Mouse (Mus musculus) midbrain, embryonic 10.5 days (tissue): ENCODE data around the gene Rpe65. TPM values are rescaled to one million over a fixed set of nuclear protein-coding genes. Genes with fewer than 3 reads are reported as not detected.

Experiments used
- DNase-seq: peaks from one replicate; pipeline ENCODE4 v3.0.0-alpha.2; 2017; ENCODE audit warnings: low spot score
- H3K27ac ChIP-seq: fragments of 300-500 bp; sonication (generic); replicated peaks from 2 replicates; pipeline ENCODE4 v1.5.1; 2016; ENCODE audit warnings: mild to moderate bottlenecking
- H3K27me3 ChIP-seq: fragments of 300-500 bp; sonication (generic); 2 replicates; pipeline ENCODE4 v1.6.1; 2016; ENCODE audit warnings: low read depth, mild to moderate bottlenecking; ENCODE audit not compliant: poor library complexity, severe bottlenecking
- H3K36me3 ChIP-seq: fragments of 300-500 bp; sonication (generic); 2 replicates; pipeline ENCODE4 v1.6.1; 2016; ENCODE audit warnings: mild to moderate bottlenecking, moderate library complexity
- H3K4me1 ChIP-seq: fragments of 300-500 bp; sonication (generic); 2 replicates; pipeline ENCODE4 v1.6.1; 2016
- H3K4me3 ChIP-seq: fragments of 300-500 bp; sonication (generic); 2 replicates; pipeline ENCODE4 v1.5.1; 2016; ENCODE audit warnings: mild to moderate bottlenecking, moderate library complexity
- H3K9me3 ChIP-seq: fragments of 300-500 bp; sonication (generic); replicated peaks from 2 replicates; pipeline ENCODE4 v1.6.1; 2016; ENCODE audit warnings: mild to moderate bottlenecking
- WGBS: fragments of 180-500 bp; shearing (Covaris S2); methylation state at CpG from one replicate; pipeline ENCODE4 v1.1.7; 2016; 5-methylcytosine and 5-hydroxymethylcytosine counted together
- polyA plus RNA-seq: library from polyadenylated mRNA; unstranded; fragments of >200 nt; fragmentation: Nextera tagmentation; extraction: Ambion mirVana; gene quantifications from 2 replicates; pipeline ENCODE4 v1.2.1, GENCODE M21; 2016

The Rpe65 gene
- polyA plus RNA-seq: not detected in 2 replicates

DNA sequence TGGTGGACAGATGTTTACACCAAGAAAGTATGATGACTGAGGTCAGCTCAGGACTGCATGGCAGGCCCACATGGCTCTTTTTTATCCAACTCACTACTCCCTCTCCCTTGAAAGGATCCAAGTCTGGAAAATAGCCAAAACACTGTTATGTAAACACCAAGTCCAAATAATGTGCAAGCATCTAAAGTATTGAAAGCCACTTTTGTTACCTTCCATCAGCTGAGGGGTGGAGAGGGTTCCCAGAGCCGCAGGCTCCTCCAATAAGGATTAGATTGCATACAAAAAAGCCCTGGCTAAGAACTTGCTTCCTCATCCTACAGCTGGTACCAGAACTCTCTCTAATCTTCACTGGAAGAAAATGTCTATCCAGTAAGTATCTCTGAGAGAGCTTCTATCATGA lies at the start of gene Rpe65:
Gene Rpe65, plus strand, starts transcription at position 301 of the 400 bp plus-strand sequence.
- H3K4me1 ChIP-seq: no peaks in the 10 kb centered on the region
- H3K9me3 ChIP-seq: no peaks in the 10 kb centered on the region
- H3K27ac ChIP-seq: no peak within 1 kb of the TSS
- DNase-seq: no peak
- no peaks in the 10 kb centered on the region for H3K27me3 ChIP-seq
- no peaks in the 10 kb centered on the region for H3K36me3 ChIP-seq
- no peak within 1 kb of the TSS for H3K4me3 ChIP-seq
- WGBS: 79% methylated on average over 1 of the region's 1 CpGs

DNA sequence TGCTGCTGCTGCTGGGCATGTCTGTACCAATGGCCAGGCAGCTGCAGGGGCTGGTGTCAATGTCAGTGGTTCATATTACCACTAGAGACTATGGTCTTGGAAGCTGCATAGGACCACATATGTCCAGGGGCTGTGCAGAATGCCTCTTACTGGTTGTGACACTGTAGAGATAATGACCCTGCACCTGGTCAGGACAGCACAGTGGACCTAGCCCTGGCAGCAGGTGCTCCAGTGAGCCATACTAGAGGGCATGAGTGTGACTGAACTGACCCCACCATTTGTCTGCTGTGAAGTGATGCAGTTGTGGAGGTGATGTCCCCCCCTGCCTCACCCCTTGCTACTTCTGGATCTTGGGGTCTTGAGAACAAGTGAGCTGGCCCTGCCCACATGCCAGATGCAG lies 48.8 kb upstream of the Rpe65 start:
- H3K4me1 ChIP-seq: no peaks in the 10 kb centered on the region
- H3K4me3 ChIP-seq: no peak overlapping the region
- no peak overlapping the region for H3K27ac ChIP-seq
- H3K36me3 ChIP-seq: no peaks in the 10 kb centered on the region
- no peaks in the 10 kb centered on the region for H3K9me3 ChIP-seq
- H3K27me3 ChIP-seq: no peaks in the 10 kb centered on the region
- no peak for DNase-seq

DNA sequence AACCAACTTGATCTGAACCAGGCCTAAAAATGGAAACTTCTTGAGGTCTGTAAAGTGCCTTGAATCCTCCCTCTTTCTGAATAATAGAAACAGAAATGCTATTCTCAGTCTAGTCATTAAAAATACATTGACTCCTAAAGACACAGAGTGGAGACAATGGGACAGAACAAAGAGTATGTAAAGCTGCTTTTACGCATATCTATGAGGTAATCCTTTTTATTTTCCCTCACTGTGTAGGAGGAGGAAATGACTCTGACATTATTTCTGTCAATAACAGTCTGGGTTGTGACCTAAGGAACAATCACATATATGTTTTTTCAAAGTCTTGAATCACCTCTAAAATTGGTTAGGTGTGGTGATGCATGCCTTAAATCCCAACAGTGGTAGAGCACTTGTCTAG lies 16.0 kb downstream of the Rpe65 start:
- DNase-seq: no peak
- Histone ChIP-seq H3K27ac (no peak overlapping the region), H3K4me1 (no peaks in the 10 kb centered on the region), H3K9me3 (no peaks in the 10 kb centered on the region), H3K36me3 (no peaks in the 10 kb centered on the region), H3K4me3 (no peak overlapping the region), H3K27me3 (no peaks in the 10 kb centered on the region)
- 81% methylated on average over 1 of the region's 1 CpGs for WGBS

DNA sequence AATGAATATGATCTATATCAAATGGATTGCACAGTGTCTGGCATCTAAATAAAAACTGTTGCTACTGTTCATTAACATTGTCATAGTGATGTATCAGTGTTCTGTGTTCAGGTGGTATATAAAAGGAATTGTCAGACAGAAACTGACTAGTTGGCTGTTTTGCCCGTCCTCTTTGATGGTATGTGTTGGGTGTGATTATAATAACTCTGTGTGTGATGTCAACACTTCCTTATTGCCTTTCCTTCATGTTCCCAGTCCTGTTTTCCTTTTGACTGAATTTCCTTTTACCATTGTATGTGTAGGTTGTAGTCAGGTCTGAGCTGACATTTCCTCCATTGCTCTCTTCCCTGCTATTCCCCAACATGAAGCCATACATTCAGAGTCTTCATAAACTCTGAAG lies 22.1 kb downstream of the Rpe65 start:
- Histone ChIP-seq H3K9me3 (no peaks in the 10 kb centered on the region), H3K4me1 (no peaks in the 10 kb centered on the region), H3K4me3 (no peak overlapping the region), H3K27me3 (no peaks in the 10 kb centered on the region), H3K27ac (no peak overlapping the region), H3K36me3 (no peaks in the 10 kb centered on the region)
- WGBS: 74% methylated on average over 1 of the region's 1 CpGs
- no peak for DNase-seq

DNA sequence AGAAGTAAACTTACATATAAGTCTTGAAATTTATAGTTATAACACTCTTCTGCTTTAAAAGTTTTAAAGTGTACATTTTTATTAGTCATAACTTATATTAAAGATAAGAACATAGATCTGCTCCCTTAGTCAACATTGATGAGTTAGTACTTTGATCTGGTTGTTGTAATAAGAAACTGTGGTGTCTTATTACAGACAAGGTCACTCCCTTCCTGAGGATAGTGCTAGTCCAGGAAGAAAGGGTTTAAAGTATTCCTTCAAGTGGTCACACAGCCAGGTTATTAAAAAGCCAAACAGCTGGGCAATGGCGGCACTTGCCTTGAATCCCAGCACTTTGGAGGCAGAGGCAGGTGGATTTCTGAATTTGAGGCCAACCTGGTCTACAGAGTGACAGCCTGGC lies 25.0 kb downstream of the Rpe65 start:
- no peak overlapping the region for H3K4me3 ChIP-seq
- H3K36me3 ChIP-seq: no peaks in the 10 kb centered on the region
- H3K27me3 ChIP-seq: no peaks in the 10 kb centered on the region
- WGBS: 84% methylated on average over 1 of the region's 1 CpGs
- no peak for DNase-seq
- no peaks in the 10 kb centered on the region for H3K4me1 ChIP-seq
- H3K27ac ChIP-seq: no peak overlapping the region
- H3K9me3 ChIP-seq: no peaks in the 10 kb centered on the region

DNA sequence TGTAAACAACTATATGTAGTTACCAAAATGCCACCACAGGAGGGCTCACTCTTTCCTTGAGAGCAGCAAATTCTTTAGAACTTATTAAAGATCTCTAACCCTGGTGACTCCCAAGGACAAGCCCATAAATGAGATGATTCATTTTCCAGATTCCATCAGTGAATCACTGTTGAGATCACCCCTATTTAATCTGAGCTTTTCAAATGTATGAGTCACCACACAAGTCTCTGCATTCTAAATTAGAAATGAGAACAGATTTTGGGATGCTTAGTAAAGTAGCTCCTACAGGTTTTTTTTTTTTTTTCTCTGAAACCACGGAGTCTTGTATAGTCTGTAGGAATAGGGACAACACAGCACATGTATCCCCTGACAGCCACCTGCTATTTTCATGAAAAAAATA lies 61.8 kb downstream of the Rpe65 start:
- H3K4me1 ChIP-seq: no peaks in the 10 kb centered on the region
- no peak overlapping the region for H3K27ac ChIP-seq
- DNase-seq: no peak
- no peaks in the 10 kb centered on the region for H3K36me3 ChIP-seq
- WGBS: 74% methylated on average over 1 of the region's 1 CpGs
- H3K9me3 ChIP-seq: no peaks in the 10 kb centered on the region
- H3K27me3 ChIP-seq: no peaks in the 10 kb centered on the region
- no peak overlapping the region for H3K4me3 ChIP-seq

DNA sequence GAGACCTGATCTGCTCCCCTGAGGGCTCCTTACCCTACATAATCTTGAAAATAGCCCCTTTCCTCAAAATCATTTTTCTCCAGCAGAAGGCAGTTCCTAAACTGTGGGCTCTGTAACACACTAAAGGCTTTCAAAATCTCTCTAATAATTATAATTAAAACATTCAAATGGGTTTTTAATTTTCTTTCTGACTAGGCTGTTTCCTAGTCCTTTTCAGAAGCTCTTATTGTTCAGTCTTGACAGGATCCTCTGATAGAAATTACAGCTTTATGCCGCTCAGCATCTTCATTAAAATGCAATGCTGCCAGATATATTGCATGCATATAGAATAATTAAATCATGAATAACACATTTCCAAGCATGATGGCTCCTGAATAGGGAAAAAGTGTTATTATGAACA lies 64.4 kb downstream of the Rpe65 start:
- no peak for DNase-seq
- Histone ChIP-seq H3K4me3 (no peak overlapping the region), H3K27me3 (no peaks in the 10 kb centered on the region), H3K4me1 (no peaks in the 10 kb centered on the region), H3K27ac (no peak overlapping the region), H3K36me3 (no peaks in the 10 kb centered on the region), H3K9me3 (no peaks in the 10 kb centered on the region)
- 91% methylated on average over 1 of the region's 1 CpGs for WGBS

Other genes with a start within 250 kb of the Rpe65 start
- 24.7 and 27.2 TPM in 2 replicates for gene Depdc1a, start 103.7 kb upstream of the Rpe65 start, polyA plus RNA-seq
- 192 and 199 TPM in 2 replicates for gene Wls, start 240.5 kb downstream of the Rpe65 start, polyA plus RNA-seq